Comparison of ENCODE assay signal across 9 mouse cellular contexts in genomic region chr13:112993531-112994152, GRCm38 (mm10). TPM values are rescaled to one million over a fixed set of nuclear protein-coding genes. Genes with fewer than 3 reads are reported as not detected.
DNase-seq lines count a peak whose midpoint lies in the region; ATAC-seq and TF ChIP-seq lines count a peak whose summit lies in the region.
"Had no signal": no experiment of that assay in that cellular context is flagged by ENCODE, and none has a peak within 500 bp of the region (broad histone marks: within the 10 kb centered on the region; RNA-seq: fewer than 3 reads in every experiment).

Gene Mcidas, plus strand, starts transcription at chr13:112993845.

- TF ChIP-seq POLR2A in bone marrow macrophage, adult 2 months (IDR thresholded peaks at IDR 0.05; ENCODE audit: borderline replicate concordance, low read depth, low read length), result no peak

- H3K9ac ChIP-seq in heart, embryonic 11.5 days (ENCODE audit: low read depth, low read length), result 0 out of 2 replicates have a peak within 1 kb of the TSS, but pooled peaks have one; percentile 10
- H3K9ac ChIP-seq in heart, embryonic 13.5 days, result peak within 1 kb of the TSS; percentile 54; the same call in 1 of the 2 replicates
- peak within 1 kb of the TSS; percentile 60; the same call in 1 of the 2 replicates for H3K9ac ChIP-seq in midbrain, embryonic 13.5 days (replicated peaks)

- H3K4me3 ChIP-seq in heart, embryonic 11.5 days (ENCODE audit: low read depth, low read length), result peak within 1 kb of the TSS; percentile 47
- H3K4me3 ChIP-seq in bone marrow macrophage, adult 2 months (ENCODE audit: insufficient read depth, low read length), result peak within 1 kb of the TSS; percentile 41
- peak within 1 kb of the TSS; percentile 50 for H3K4me3 ChIP-seq in heart, embryonic 13.5 days
- H3K4me3 ChIP-seq in midbrain, embryonic 13.5 days (replicated peaks), result peak within 1 kb of the TSS; percentile 50

- peak within 1 kb of the TSS; percentile 87 for H3K4me2 ChIP-seq in heart, embryonic 11.5 days
- peak within 1 kb of the TSS; percentile 76 for H3K4me2 ChIP-seq in heart, embryonic 13.5 days
- peak within 1 kb of the TSS; percentile 91 for H3K4me2 ChIP-seq in midbrain, embryonic 13.5 days (replicated peaks)

- ATAC-seq in heart, embryonic 11.5 days (replicated peaks; ENCODE audit: insufficient number of reproducible peaks, low FRiP score, low TSS enrichment), result no peak
- no peak for ATAC-seq in heart, embryonic 13.5 days (ENCODE audit: extremely low read depth, insufficient number of reproducible peaks, low FRiP score, low TSS enrichment)
- peak; percentile 53 for ATAC-seq in midbrain, embryonic 13.5 days

- H3K27ac ChIP-seq in heart, embryonic 11.5 days (ENCODE audit: low read depth, low read length), result no peak within 1 kb of the TSS
- no peak within 1 kb of the TSS for H3K27ac ChIP-seq in bone marrow macrophage, adult 2 months (ENCODE audit: insufficient read depth, low read depth, low read length)
- no peak within 1 kb of the TSS for H3K27ac ChIP-seq in heart, embryonic 13.5 days (replicated peaks)
- H3K27ac ChIP-seq in midbrain, embryonic 13.5 days, result no peak within 1 kb of the TSS

- peaks cover 93% of the 10 kb centered on the region for H3K27me3 ChIP-seq in heart, embryonic 11.5 days (ENCODE audit: control insufficient read depth, insufficient read depth, low read length)
- peaks cover 95% of the 10 kb centered on the region for H3K27me3 ChIP-seq in heart, embryonic 13.5 days (replicated peaks)
- H3K27me3 ChIP-seq in midbrain, embryonic 13.5 days, result peaks cover 95% of the 10 kb centered on the region

- TF ChIP-seq CTCF in bone marrow macrophage, adult 2 months (IDR thresholded peaks at IDR 0.05; ENCODE audit: low read depth, low read length), result no peak

- WGBS in heart, embryonic 11.5 days (ENCODE audit: insufficient replicate concordance), result under 1% methylated on average over 63 of the region's 63 CpGs
- WGBS in heart, embryonic 13.5 days, result under 1% methylated on average over 63 of the region's 63 CpGs
- under 1% methylated on average over 61 of the region's 63 CpGs for WGBS in midbrain, embryonic 13.5 days

- no peaks in the 10 kb centered on the region for H3K9me3 ChIP-seq in heart, embryonic 11.5 days (replicated peaks; ENCODE audit: control insufficient read depth, low read length)
- H3K9me3 ChIP-seq in heart, embryonic 13.5 days, result no peaks in the 10 kb centered on the region
- no peaks in the 10 kb centered on the region for H3K9me3 ChIP-seq in midbrain, embryonic 13.5 days

- no peak for DNase-seq in heart, adult 9 months (ENCODE audit: low spot score in 2 of 2)
- DNase-seq in kidney, postnatal 4 days, result peak; percentile 34 to 53
- peak; percentile 50 for DNase-seq in thymus, postnatal 4 days
- DNase-seq in left cerebral cortex, postnatal 25 days (ENCODE audit: low spot score in 2 of 2), result no peak

- peaks cover 19% of the 10 kb centered on the region for H3K4me1 ChIP-seq in heart, embryonic 11.5 days (ENCODE audit: control insufficient read depth, insufficient read depth, low read length)
- H3K4me1 ChIP-seq in bone marrow macrophage, adult 2 months (ENCODE audit: control insufficient read depth, insufficient read depth, low read length), result peaks cover 9% of the 10 kb centered on the region
- H3K4me1 ChIP-seq in heart, embryonic 13.5 days, result peaks cover 37% of the 10 kb centered on the region
- H3K4me1 ChIP-seq in midbrain, embryonic 13.5 days (replicated peaks), result peaks cover 35% of the 10 kb centered on the region

- H3K36me3 ChIP-seq in heart, embryonic 11.5 days (ENCODE audit: control insufficient read depth, insufficient read depth, low read length), result no peaks in the 10 kb centered on the region
- H3K36me3 ChIP-seq in heart, embryonic 13.5 days, result no peaks in the 10 kb centered on the region
- H3K36me3 ChIP-seq in midbrain, embryonic 13.5 days, result no peaks in the 10 kb centered on the region

- intact Hi-C loops in left cerebral cortex, postnatal 25 days (cut with DNase I), result no loop called here

RNA-seq across cellular contexts. Expression of gene Mcidas, which starts in this region (rescaled TPM):
- not detected in 2 replicates for polyA plus RNA-seq in heart, embryonic 11.5 days (2014; fragmentation: Nextera tagmentation; extraction: Ambion mirVana)
- polyA plus RNA-seq in bone marrow macrophage, adult 2 months (2012; ENCODE audit: insufficient read depth, insufficient read length, missing spikeins), result not detected in 2 replicates
- not detected in 2 replicates for polyA plus RNA-seq in heart, embryonic 13.5 days (2015; fragmentation: Nextera tagmentation; extraction: Ambion mirVana)
- 0.35 and 0.89 TPM in 2 replicates for polyA plus RNA-seq in midbrain, embryonic 13.5 days (2015; fragmentation: Nextera tagmentation; extraction: Ambion mirVana)
- total RNA-seq in left cerebral cortex, postnatal 25 days (2021), result under 1 TPM; 0.18 to 0.44 TPM
- total RNA-seq: hematopoietic stem cell, adult 5-6 weeks had no signal

Comparison
In these comparisons a context has a peak if more than half of its experiments do, and no peak if none do; other contexts are left out.
1. Peak in ATAC-seq, H3K4me3 ChIP-seq, H3K9ac ChIP-seq and H3K4me2 ChIP-seq in midbrain, embryonic 13.5 days; RNA of the gene not detected or under 1 TPM.
2. H3K9ac ChIP-seq: peak in every context shown above with its lines; median percentile 60 in midbrain, embryonic 13.5 days; 54 in heart, embryonic 13.5 days; 10 in heart, embryonic 11.5 days.
3. DNase-seq: peak in kidney, postnatal 4 days (2 of 2) and thymus, postnatal 4 days (single experiment); none in heart, adult 9 months (0 of 2) and left cerebral cortex, postnatal 25 days (0 of 2).
4. Peak in every context shown above with its lines, with median percentiles within 50 percentile points of each other: H3K4me2 ChIP-seq and H3K4me3 ChIP-seq.